Mouse (Mus musculus) hindbrain, embryonic 12.5 days (tissue): ENCODE results near the gene Crtac1. TPM values are rescaled to one million over a fixed set of nuclear protein-coding genes. Genes with fewer than 3 reads are reported as not detected.

ENCODE experiments used
- ATAC-seq: fragments of 200-750 bp; cut with Nextera tagmentation; 2 replicates; pipeline ENCODE4 v1.8.0; 2017; ENCODE audit warnings: moderate TSS enrichment; ENCODE audit not compliant: low FRiP score
- H3K27ac ChIP-seq: fragments of 300-500 bp; sonication (generic); 2 replicates; pipeline ENCODE4 v1.5.1; 2016; ENCODE audit warnings: mild to moderate bottlenecking
- H3K27me3 ChIP-seq: fragments of 300-500 bp; sonication (generic); 2 replicates; pipeline ENCODE4 v1.6.1; 2016; ENCODE audit warnings: mild to moderate bottlenecking
- H3K36me3 ChIP-seq: fragments of 300-500 bp; sonication (generic); 2 replicates; pipeline ENCODE4 v1.6.1; 2016; ENCODE audit warnings: mild to moderate bottlenecking
- H3K4me1 ChIP-seq: fragments of 300-500 bp; sonication (generic); 2 replicates; pipeline ENCODE4 v1.6.1; 2016
- H3K4me2 ChIP-seq: fragments of 300-500 bp; sonication (generic); replicated peaks from 2 replicates; pipeline ENCODE4 v1.6.1; 2016; ENCODE audit warnings: mild to moderate bottlenecking
- H3K4me3 ChIP-seq: fragments of 300-500 bp; sonication (generic); 2 replicates; pipeline ENCODE4 v1.5.1; 2016; ENCODE audit warnings: mild to moderate bottlenecking
- H3K9ac ChIP-seq: fragments of 300-500 bp; sonication (generic); 2 replicates; pipeline ENCODE4 v1.6.1; 2016; ENCODE audit warnings: mild to moderate bottlenecking, moderate library complexity
- H3K9me3 ChIP-seq: fragments of 300-500 bp; sonication (generic); replicated peaks from 2 replicates; pipeline ENCODE4 v1.6.1; 2016; ENCODE audit warnings: mild to moderate bottlenecking
- WGBS: fragments of 180-500 bp; shearing (Covaris S2); methylation state at CpG from one replicate; pipeline ENCODE4 v1.1.7; 2016; 5-methylcytosine and 5-hydroxymethylcytosine counted together
- polyA plus RNA-seq: library from polyadenylated mRNA; unstranded; fragments of >200 nt; fragmentation: Nextera tagmentation; extraction: Ambion mirVana; gene quantifications from 2 replicates; pipeline ENCODE4 v1.2.1, GENCODE M21; 2016

Crtac1 gene
- polyA plus RNA-seq, 1 experiment from 2014 or later, result 14.8 TPM

DNA sequence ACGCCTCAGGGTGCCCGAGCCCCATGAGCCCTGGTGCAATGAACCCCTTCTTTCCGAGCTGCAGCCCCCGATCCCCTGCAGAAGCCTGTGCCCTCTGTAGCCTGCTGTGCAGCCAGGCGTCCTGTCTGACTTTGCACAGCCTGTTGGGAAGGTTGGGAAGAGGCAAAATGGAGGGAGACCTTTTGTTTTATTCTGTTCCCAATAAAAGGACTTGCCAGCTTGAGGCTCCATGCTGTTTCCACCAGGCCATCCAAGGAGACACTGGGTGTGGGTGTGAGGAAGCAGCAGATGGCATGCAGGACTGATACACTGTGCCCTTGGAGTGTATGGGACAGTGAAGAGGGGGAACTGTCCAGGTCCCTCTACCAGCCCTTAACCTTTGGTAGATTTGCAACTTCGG is 161.5 kb downstream of the Crtac1 start:
- H3K4me2 ChIP-seq, result no peak overlapping the region
- H3K4me1 ChIP-seq, result peaks cover 6% of the 10 kb centered on the region
- H3K36me3 ChIP-seq, result peaks cover 5% of the 10 kb centered on the region
- no peak overlapping the region for H3K9ac ChIP-seq
- 59% methylated on average over 6 of the region's 6 CpGs for WGBS
- no peak overlapping the region for H3K27ac ChIP-seq
- no peaks in the 10 kb centered on the region for H3K9me3 ChIP-seq
- H3K4me3 ChIP-seq, result no peak overlapping the region
- H3K27me3 ChIP-seq, result peaks cover 19% of the 10 kb centered on the region
- ATAC-seq, result no peak

DNA sequence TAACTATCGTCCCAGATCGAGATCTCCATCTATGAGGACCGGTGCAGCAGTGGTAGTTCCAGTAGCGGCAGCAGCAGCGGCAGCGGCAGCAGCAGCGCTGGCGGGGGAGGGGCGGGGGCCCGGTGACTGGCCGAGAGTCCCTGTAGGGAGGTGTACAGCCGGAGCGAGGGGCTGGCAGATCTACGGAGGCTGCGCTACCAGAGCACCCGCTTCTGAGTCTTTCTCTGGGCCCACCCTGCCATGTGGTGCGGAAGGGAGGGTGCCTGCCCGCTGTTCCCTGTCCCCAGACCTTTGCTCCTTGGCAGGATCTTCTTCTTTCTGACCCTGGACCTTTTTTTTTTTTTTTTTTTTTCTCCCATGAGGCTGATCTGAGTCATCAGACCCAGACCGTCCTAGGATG is 163.2 kb downstream of the Crtac1 start:
- H3K4me2 ChIP-seq, result peak overlapping the region; percentile 53
- no peak overlapping the region for H3K27ac ChIP-seq
- H3K9me3 ChIP-seq, result no peaks in the 10 kb centered on the region
- peaks cover 19% of the 10 kb centered on the region for H3K27me3 ChIP-seq
- peak overlapping the region; percentile 43 for H3K9ac ChIP-seq
- 1% methylated on average over 19 of the region's 19 CpGs for WGBS
- peaks cover 6% of the 10 kb centered on the region for H3K4me1 ChIP-seq
- H3K4me3 ChIP-seq, result peak overlapping the region; percentile 15; the same call in 1 of the 2 replicates
- peaks cover 5% of the 10 kb centered on the region for H3K36me3 ChIP-seq
- ATAC-seq, result peak; percentile 55; the same call in 1 of the 2 replicates

DNA sequence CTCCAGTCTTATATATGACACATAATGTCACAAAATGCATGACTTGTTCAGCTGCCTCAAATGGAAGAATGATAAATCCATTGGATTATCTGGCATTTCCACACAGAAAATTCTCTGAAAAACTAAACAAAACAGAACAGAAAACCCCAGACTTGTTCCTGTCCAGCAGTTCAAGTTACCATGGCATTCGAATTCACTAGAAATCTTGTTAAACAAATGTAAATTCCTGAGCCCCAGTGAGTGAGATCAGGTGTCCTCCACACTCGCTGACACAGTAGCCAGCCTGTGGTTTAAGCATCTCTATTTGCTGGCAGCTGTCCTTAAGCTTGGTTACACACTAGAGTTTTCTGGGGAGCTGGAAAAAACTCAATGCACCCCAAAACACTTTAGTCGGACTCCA is 168.1 kb downstream of the Crtac1 start:
- no peak overlapping the region for H3K4me2 ChIP-seq
- 48% methylated on average over 3 of the region's 3 CpGs for WGBS
- no peak for ATAC-seq
- H3K4me1 ChIP-seq, result peaks cover 6% of the 10 kb centered on the region
- H3K36me3 ChIP-seq, result peaks cover 5% of the 10 kb centered on the region
- H3K27ac ChIP-seq, result no peak overlapping the region
- H3K4me3 ChIP-seq, result no peak overlapping the region
- H3K9ac ChIP-seq, result no peak overlapping the region
- peaks cover 5% of the 10 kb centered on the region for H3K27me3 ChIP-seq
- no peaks in the 10 kb centered on the region for H3K9me3 ChIP-seq

DNA sequence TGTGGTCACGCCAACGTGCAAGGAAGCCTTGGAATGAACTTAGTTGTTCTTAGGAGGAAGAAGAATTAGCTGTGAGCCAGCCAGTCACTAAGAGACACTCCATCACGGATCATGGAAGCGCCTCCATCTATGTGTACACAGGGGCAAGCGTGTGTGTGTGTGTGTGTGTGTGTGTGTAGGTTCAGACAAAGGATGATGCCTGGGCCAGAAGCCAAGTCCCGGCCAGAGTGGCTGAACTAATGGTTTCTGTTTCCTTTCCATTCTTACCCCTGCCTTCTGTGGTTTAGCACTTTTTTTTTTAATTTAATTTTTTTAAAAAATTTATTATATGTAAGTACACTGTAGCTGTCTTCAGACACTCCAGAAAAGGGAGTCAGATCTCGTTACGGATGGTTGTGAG is 171.1 kb downstream of the Crtac1 start:
- peaks cover 9% of the 10 kb centered on the region; the same call in 1 of the 2 replicates for H3K27me3 ChIP-seq
- H3K4me2 ChIP-seq, result no peak overlapping the region
- H3K27ac ChIP-seq, result no peak overlapping the region
- H3K36me3 ChIP-seq, result peaks cover 2% of the 10 kb centered on the region
- WGBS, result 79% methylated on average over 8 of the region's 8 CpGs
- no peaks in the 10 kb centered on the region for H3K9me3 ChIP-seq
- no peak overlapping the region for H3K4me3 ChIP-seq
- ATAC-seq, result no peak
- H3K4me1 ChIP-seq, result peaks cover 9% of the 10 kb centered on the region
- no peak overlapping the region for H3K9ac ChIP-seq

DNA sequence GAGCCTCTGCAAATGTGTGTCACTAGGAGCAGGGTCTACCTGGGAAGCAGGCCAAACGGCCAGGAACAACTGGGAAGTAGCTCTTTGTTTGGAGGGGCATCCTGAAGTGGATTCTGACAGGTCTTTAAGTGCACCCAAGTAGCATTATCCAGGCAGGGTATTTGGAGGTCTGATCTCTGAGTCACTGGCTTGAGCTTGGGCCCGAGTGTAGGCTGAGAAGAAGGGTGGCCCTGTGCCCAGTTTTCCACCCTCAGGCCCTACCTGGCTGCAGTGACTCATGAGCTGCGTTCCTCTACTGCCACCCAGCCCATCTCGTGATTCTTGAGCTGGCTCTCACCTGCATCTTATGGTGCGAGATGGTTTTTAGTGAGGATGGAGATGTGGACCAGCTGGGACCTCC is 173.0 kb downstream of the Crtac1 start:
- 78% methylated on average over 5 of the region's 5 CpGs for WGBS
- no peak for ATAC-seq
- Histone ChIP-seq H3K27ac (no peak overlapping the region), H3K27me3 (peaks cover 24% of the 10 kb centered on the region), H3K4me3 (no peak overlapping the region), H3K9me3 (no peaks in the 10 kb centered on the region), H3K4me1 (peaks cover 14% of the 10 kb centered on the region), H3K4me2 (no peak overlapping the region), H3K36me3 (no peaks in the 10 kb centered on the region), H3K9ac (no peak overlapping the region)

DNA sequence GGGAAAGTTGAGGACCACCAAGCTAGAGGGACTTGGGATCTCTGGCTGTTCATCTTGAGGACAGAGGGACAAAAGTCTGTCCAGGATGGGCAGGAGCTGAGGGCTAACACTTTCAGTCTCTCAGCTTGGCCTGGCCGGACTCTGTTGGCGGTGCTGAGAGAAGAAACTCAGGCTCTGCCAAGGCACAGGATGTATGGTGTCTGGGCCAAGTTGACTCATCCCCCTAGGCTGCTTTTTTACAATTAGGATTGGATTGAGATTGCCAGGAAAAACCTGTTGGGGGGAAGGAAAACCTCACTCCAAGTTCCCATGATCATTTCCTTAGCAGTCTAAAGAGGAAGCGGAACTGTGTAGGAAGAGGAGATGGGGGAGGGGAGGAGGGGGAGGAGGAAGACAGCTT is 173.6 kb downstream of the Crtac1 start:
- Histone ChIP-seq H3K27ac (no peak overlapping the region), H3K4me3 (no peak overlapping the region), H3K27me3 (peaks cover 29% of the 10 kb centered on the region), H3K36me3 (no peaks in the 10 kb centered on the region), H3K4me1 (peaks cover 14% of the 10 kb centered on the region), H3K9me3 (no peaks in the 10 kb centered on the region), H3K4me2 (no peak overlapping the region), H3K9ac (no peak overlapping the region)
- ATAC-seq, result no peak
- 85% methylated on average over 3 of the region's 3 CpGs for WGBS

DNA sequence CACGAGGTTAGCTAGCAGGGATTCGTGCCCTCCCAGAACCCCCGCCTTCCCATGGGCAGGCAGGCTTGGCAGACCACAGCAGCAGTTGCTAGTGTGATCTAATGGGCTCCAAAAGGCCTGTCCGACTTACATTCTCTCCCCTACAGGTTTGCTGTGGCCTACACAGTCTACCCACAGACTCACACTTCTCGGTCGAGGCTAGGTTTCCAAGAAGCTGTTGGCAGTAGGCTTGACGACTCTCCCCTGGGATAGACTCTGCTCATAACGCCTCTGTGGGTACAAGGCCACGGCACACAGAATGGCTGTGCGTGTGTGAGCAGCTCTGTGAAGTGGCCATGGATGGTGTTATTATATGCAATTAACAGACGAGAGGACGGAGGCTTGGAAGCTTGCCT is 174.3 kb downstream of the Crtac1 start:
- peak overlapping the region; percentile 77; the same call in 1 of the 2 replicates for H3K4me2 ChIP-seq
- no peak overlapping the region for H3K27ac ChIP-seq
- no peak overlapping the region for H3K4me3 ChIP-seq
- H3K36me3 ChIP-seq, result no peaks in the 10 kb centered on the region
- ATAC-seq, result no peak
- H3K27me3 ChIP-seq, result peaks cover 31% of the 10 kb centered on the region
- H3K9me3 ChIP-seq, result no peaks in the 10 kb centered on the region
- H3K4me1 ChIP-seq, result peaks cover 14% of the 10 kb centered on the region
- 84% methylated on average over 12 of the region's 12 CpGs for WGBS
- H3K9ac ChIP-seq, result no peak overlapping the region

DNA sequence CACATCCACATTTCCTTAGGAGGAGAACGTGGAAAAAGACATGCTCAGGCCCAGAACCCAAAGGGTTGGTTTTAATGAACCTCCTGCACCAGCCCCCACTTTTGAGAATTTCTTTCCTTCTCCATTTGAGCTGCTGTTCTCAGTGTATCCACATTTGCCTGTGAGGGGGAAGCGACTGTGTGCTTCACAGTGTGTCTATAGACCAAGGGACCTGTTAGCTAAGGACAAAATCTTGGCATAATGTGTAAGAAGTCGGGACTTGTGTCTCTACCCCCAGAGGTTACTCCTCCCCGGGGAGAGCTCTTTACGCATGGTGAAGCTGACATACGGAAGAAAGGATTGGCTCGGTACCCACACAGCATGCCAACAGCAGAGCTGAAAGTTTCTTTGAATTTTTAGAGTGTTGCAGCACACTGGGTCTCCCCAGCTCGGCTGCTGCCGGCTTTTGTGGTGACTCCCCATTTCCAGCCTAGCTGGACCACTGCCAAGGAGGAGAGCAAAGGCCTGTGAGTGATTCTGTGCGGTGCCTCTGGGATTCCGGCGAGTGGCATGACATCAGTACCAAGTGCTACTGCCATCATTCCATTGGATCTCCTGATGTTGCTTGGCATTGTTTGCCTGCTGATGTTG is 174.9 kb downstream of the Crtac1 start:
- Histone ChIP-seq H3K4me3 (peak overlapping the region; percentile 51; the same call in 1 of the 2 replicates), H3K9me3 (no peaks in the 10 kb centered on the region), H3K36me3 (no peaks in the 10 kb centered on the region), H3K27me3 (peaks cover 31% of the 10 kb centered on the region), H3K4me2 (peak overlapping the region; percentile 77), H3K27ac (no peak overlapping the region), H3K4me1 (peaks cover 14% of the 10 kb centered on the region), H3K9ac (no peak overlapping the region)
- 0 out of 2 replicates have a peak, but pooled peaks have one; percentile 34 for ATAC-seq
- 66% methylated on average over 12 of the region's 12 CpGs for WGBS

DNA sequence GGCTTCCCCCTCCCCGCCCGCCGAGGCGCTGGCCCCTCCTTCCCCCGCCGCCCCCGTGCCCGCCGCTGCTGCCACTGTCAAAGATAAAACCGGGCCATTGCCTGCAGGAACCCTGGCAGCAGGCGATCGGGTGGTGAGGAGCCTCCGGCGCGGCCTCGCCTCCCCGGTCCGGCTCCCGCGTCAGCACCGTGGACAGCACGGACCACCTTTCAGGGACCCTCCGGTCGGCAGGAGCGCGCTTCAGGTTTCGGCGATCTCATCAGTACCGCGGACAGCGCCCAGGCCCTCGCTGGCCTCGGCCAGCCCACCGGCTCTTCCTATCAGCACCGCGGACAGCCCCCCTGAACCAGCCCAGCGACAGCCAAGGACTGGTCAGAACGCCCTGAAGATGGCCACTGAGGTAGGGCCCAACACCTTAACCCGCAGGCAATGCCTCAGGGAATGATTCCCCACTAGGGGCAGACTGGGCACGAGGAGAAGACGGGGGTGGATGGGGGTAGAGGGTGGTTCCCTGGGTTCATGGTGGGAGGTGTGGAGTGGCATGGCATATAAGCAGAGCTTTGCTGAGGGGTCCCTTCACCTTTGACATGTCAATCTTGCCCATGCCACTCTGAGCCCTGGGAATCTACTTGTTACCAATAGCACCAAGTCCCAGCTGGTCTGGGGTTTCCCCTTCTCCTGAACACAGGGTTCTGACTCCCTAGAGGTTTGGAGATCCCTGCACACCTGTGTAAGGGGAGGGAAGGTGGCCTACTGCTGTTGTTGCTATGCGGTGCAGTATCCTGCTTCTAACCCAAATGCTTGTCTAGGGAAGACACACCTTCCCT is 175.6 kb downstream of the Crtac1 start:
- Histone ChIP-seq H3K4me1 (peaks cover 14% of the 10 kb centered on the region), H3K4me2 (peak overlapping the region; percentile 77), H3K27ac (peak overlapping the region; percentile 79), H3K36me3 (no peaks in the 10 kb centered on the region), H3K9ac (peak overlapping the region; percentile 75), H3K4me3 (peak overlapping the region; percentile 51), H3K9me3 (no peaks in the 10 kb centered on the region), H3K27me3 (peaks cover 31% of the 10 kb centered on the region)
- ATAC-seq, result peak; percentile 83
- 4% methylated on average over 37 of the region's 42 CpGs for WGBS

DNA sequence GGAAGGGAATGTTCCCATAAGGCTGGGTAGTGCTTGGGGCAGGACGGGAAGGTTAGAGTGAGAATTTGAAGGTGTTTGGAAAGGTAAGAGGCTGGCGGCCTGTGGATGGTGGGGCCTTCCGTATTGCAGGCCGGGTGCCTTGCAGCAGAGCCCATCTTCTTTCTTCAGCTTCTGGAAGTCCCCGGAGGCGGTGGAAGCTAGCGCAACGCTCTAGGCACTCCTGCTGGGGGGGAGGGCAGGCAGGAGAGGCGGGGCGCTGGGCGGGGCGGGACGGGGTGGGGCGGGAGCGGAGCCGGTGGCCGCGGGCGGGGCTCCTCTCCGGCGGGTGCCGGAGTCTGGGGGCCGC is 176.2 kb downstream of the Crtac1 start:
- Histone ChIP-seq H3K4me3 (peak overlapping the region; percentile 51), H3K36me3 (no peaks in the 10 kb centered on the region), H3K4me1 (peaks cover 14% of the 10 kb centered on the region), H3K9ac (peak overlapping the region; percentile 75), H3K4me2 (peak overlapping the region; percentile 77), H3K27ac (peak overlapping the region; percentile 79), H3K9me3 (no peaks in the 10 kb centered on the region), H3K27me3 (peaks cover 31% of the 10 kb centered on the region)
- ATAC-seq, result peak; percentile 78
- 3% methylated on average over 8 of the region's 23 CpGs for WGBS

DNA sequence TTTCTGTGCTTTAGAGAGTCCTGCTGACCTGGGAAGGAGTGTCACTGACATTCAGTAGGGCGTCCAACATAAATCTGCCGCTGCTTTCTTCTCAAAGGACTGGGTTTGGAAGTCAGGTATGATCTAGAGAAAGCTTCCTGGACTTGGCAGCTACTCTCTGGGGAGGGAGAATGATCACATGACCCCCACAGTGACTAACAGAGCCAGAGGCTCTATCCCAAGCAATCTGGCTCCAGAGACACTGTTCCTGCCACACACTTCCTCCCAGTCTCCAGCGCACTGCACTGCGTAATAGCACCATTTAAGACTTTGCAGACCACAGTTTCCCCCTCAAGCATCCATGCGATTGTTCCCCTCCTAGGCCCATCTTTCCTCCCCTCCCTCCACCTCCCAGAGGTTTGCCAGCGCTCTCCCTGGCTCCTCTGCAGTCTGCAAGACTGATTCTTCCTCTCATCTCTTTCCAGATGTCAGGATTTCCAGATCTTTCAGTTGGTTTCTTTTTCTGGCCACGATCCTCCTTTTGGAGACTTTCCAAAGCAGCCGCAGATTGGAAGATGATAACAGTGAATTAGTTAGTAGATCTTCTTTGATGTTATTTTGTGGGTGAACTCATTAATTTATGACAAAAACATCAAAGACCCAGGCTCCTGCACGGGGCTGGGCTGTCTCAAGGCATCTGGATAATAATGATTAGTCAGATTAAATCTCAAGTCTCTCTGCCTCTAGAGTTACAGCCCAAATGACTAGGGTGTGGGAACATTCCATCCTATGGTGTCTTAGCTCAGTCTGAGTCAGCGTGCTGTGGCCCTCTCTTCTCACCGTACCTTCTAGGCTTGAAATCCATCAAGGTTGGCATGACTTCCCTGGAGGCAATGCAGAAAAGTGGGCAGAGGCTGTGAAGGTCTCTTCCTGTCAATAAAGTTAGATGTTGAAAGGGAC is 181.3 kb downstream of the Crtac1 start:
- no peak overlapping the region for H3K27ac ChIP-seq
- no peaks in the 10 kb centered on the region for H3K36me3 ChIP-seq
- H3K4me1 ChIP-seq, result peaks cover 2% of the 10 kb centered on the region; the same call in 1 of the 2 replicates
- no peaks in the 10 kb centered on the region for H3K9me3 ChIP-seq
- no peak for ATAC-seq
- H3K4me3 ChIP-seq, result no peak overlapping the region
- H3K9ac ChIP-seq, result no peak overlapping the region
- peaks cover 27% of the 10 kb centered on the region for H3K27me3 ChIP-seq
- 79% methylated on average over 11 of the region's 11 CpGs for WGBS
- no peak overlapping the region for H3K4me2 ChIP-seq

DNA sequence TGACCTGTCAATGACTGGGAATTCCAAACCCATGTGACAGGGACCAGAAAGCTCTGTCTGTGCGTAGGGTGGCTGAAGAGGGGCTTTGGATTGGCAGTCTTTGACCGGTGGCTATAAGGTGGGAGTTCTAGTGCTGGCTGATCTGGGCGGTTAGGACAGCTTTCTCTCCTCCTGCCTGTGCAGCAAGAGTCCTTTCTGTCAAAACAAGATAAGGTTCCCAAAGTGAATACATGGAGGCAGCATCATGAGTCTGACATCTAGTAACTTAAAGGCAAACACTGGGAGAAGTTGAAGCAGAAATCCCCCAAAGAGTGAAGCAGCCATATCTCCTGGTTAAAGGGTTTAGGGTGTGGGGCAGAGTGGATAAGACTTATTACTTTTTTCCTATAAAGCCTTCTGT is 184.1 kb downstream of the Crtac1 start, which contains the start of gene Golga7b:
TSS of gene Golga7b (plus strand) at position 56 of the 400 bp plus-strand sequence.
- no peak for ATAC-seq
- Histone ChIP-seq H3K27me3 (peaks cover 8% of the 10 kb centered on the region; the same call in 1 of the 2 replicates), H3K36me3 (no peaks in the 10 kb centered on the region), H3K4me3 (no peak within 1 kb of the TSS), H3K27ac (no peak within 1 kb of the TSS), H3K4me2 (no peak within 1 kb of the TSS), H3K9me3 (no peaks in the 10 kb centered on the region), H3K9ac (no peak within 1 kb of the TSS), H3K4me1 (no peaks in the 10 kb centered on the region)
- 98% methylated on average over 3 of the region's 3 CpGs for WGBS
